Mouse (Mus musculus) lung, postnatal 0 days (tissue): ENCODE measurements around the gene Fgf12. TPM values are rescaled to one million over a fixed set of nuclear protein-coding genes. Genes with fewer than 3 reads are reported as not detected.

Source experiments
- ATAC-seq: fragments of 200-750 bp; cut with Nextera tagmentation; 2 replicates; pipeline ENCODE4 v1.8.0; 2017; ENCODE audit warnings: moderate library complexity
- DNase-seq: peaks from one replicate; pipeline ENCODE4 v3.0.0-alpha.2; 2016; ENCODE audit warnings: low spot score
- H3K27ac ChIP-seq: fragments of 300-500 bp; sonication (generic); 2 replicates; pipeline ENCODE4 v1.5.1; 2014; ENCODE audit warnings: antibody characterized with exemption, mild to moderate bottlenecking, low read length, mixed read lengths
- H3K27me3 ChIP-seq: fragments of 300-500 bp; sonication (generic); replicated peaks from 2 replicates; pipeline ENCODE4 v1.6.1; 2014; ENCODE audit warnings: low read length, mixed read lengths; ENCODE audit not compliant: insufficient read depth
- H3K36me3 ChIP-seq: fragments of 300-500 bp; sonication (generic); 2 replicates; pipeline ENCODE4 v1.6.1; 2014; ENCODE audit warnings: low read length, mixed read lengths; ENCODE audit not compliant: insufficient read depth
- H3K4me1 ChIP-seq: fragments of 300-500 bp; sonication (generic); 2 replicates; pipeline ENCODE4 v1.6.1; 2014; ENCODE audit warnings: antibody characterized with exemption, low read depth, low read length, mixed read lengths; ENCODE audit not compliant: insufficient read depth
- H3K4me2 ChIP-seq: fragments of 300-500 bp; sonication (generic); replicated peaks from 2 replicates; pipeline ENCODE4 v1.6.1; 2014; ENCODE audit warnings: low read depth, mild to moderate bottlenecking, low read length, moderate library complexity, mixed read lengths
- H3K4me3 ChIP-seq: fragments of 300-500 bp; sonication (generic); 2 replicates; pipeline ENCODE4 v1.5.1; 2014; ENCODE audit warnings: low read depth, low read length
- H3K9ac ChIP-seq: fragments of 300-500 bp; sonication (generic); replicated peaks from 2 replicates; pipeline ENCODE4 v1.6.1; 2014; ENCODE audit warnings: low read depth, mild to moderate bottlenecking
- H3K9me3 ChIP-seq: fragments of 300-500 bp; sonication (generic); 2 replicates; pipeline ENCODE4 v1.6.1; 2016; ENCODE audit warnings: low read length, mixed read lengths
- CTCF ChIP-seq: IDR thresholded peaks from 2 replicates; pipeline ENCODE4 v1.5.1; 2016; ENCODE audit warnings: antibody characterized with exemption, mild to moderate bottlenecking
- EP300 ChIP-seq: IDR thresholded peaks from 2 replicates; pipeline ENCODE4 v1.6.1; 2016; ENCODE audit warnings: antibody characterized with exemption, mild to moderate bottlenecking, control low read depth
- WGBS: fragments of 180-500 bp; shearing (Covaris S2); extraction: QIAGEN DNeasy Blood & Tissue Kit; methylation state at CpG from one replicate; pipeline ENCODE4 v1.1.7; 2014; 5-methylcytosine and 5-hydroxymethylcytosine counted together
- polyA plus RNA-seq: library from polyadenylated mRNA; unstranded; fragments of >200 nt; fragmentation: Nextera tagmentation; extraction: Ambion mirVana; gene quantifications from 2 replicates; pipeline ENCODE4 v1.2.1, GENCODE M21; 2015

The Fgf12 gene
- polyA plus RNA-seq, 1 experiment from 2014 or later, result 3.6 TPM

GRCm38 (mm10) chr16:28630771-28631484, 121.9 kb downstream of the Fgf12 start:
- 79% methylated on average over 11 of the region's 11 CpGs for WGBS
- Histone ChIP-seq H3K36me3 (no peaks in the 10 kb centered on the region), H3K9me3 (no peaks in the 10 kb centered on the region), H3K27ac (no peak overlapping the region), H3K4me3 (no peak overlapping the region), H3K9ac (no peak overlapping the region), H3K4me2 (no peak overlapping the region), H3K4me1 (no peaks in the 10 kb centered on the region), H3K27me3 (no peaks in the 10 kb centered on the region)
- no peak for DNase-seq
- no peak for TF ChIP-seq CTCF
- no peak for TF ChIP-seq EP300
- no peak for ATAC-seq

- DNase-seq (no peak), ATAC-seq (no peak)
- 63% methylated on average over 6 of the region's 6 CpGs for WGBS
- Histone ChIP-seq H3K27ac (no peak overlapping the region), H3K4me3 (no peak overlapping the region), H3K27me3 (no peaks in the 10 kb centered on the region), H3K9ac (no peak overlapping the region), H3K4me1 (no peaks in the 10 kb centered on the region), H3K4me2 (no peak overlapping the region), H3K9me3 (no peaks in the 10 kb centered on the region), H3K36me3 (no peaks in the 10 kb centered on the region)
- no peak for TF ChIP-seq CTCF
- TF ChIP-seq EP300, result no peak
These were observed 126.6 kb downstream of the Fgf12 start for GRCm38 (mm10) chr16:28626259-28626658.

- no peak for ATAC-seq
These were observed 127.2 kb downstream of the Fgf12 start for GRCm38 (mm10) chr16:28625689-28626088.

GRCm38 (mm10) chr16:28614412-28614811, 138.5 kb downstream of the Fgf12 start:
- ATAC-seq (no peak), DNase-seq (no peak)
- H3K27me3 ChIP-seq, result no peaks in the 10 kb centered on the region
- TF ChIP-seq EP300 (no peak), CTCF (no peak)
- H3K4me3 ChIP-seq, result no peak overlapping the region
- no peaks in the 10 kb centered on the region for H3K4me1 ChIP-seq
- H3K4me2 ChIP-seq, result no peak overlapping the region
- WGBS, result 75% methylated on average over 3 of the region's 3 CpGs
- H3K27ac ChIP-seq, result no peak overlapping the region
- H3K9ac ChIP-seq, result no peak overlapping the region
- no peaks in the 10 kb centered on the region for H3K36me3 ChIP-seq
- no peaks in the 10 kb centered on the region for H3K9me3 ChIP-seq

More at GRCm38 (mm10) chr16:28625689-28626088, 127.2 kb downstream of the Fgf12 start:
- 46% methylated on average over 5 of the region's 5 CpGs for WGBS
- Histone ChIP-seq H3K36me3 (no peaks in the 10 kb centered on the region), H3K9me3 (no peaks in the 10 kb centered on the region), H3K4me1 (no peaks in the 10 kb centered on the region), H3K27me3 (no peaks in the 10 kb centered on the region), H3K9ac (no peak overlapping the region), H3K4me3 (no peak overlapping the region), H3K4me2 (no peak overlapping the region), H3K27ac (no peak overlapping the region)
- TF ChIP-seq EP300 (no peak), CTCF (no peak)
- DNase-seq, result no peak

- Histone ChIP-seq H3K27me3 (no peaks in the 10 kb centered on the region), H3K4me2 (no peak overlapping the region), H3K36me3 (no peaks in the 10 kb centered on the region), H3K9ac (no peak overlapping the region), H3K9me3 (no peaks in the 10 kb centered on the region), H3K4me1 (no peaks in the 10 kb centered on the region), H3K4me3 (no peak overlapping the region), H3K27ac (no peak overlapping the region)
- 19% methylated on average over 3 of the region's 3 CpGs for WGBS
- TF ChIP-seq CTCF (peak; percentile 55), EP300 (no peak)
- DNase-seq (peak; percentile 31), ATAC-seq (no peak)
These were observed 141.9 kb downstream of the Fgf12 start for GRCm38 (mm10) chr16:28610940-28611339.

GRCm38 (mm10) chr16:28603155-28603554, 149.7 kb downstream of the Fgf12 start:
- Histone ChIP-seq H3K9me3 (no peaks in the 10 kb centered on the region), H3K4me2 (no peak overlapping the region), H3K27me3 (no peaks in the 10 kb centered on the region), H3K4me1 (no peaks in the 10 kb centered on the region), H3K27ac (no peak overlapping the region), H3K4me3 (no peak overlapping the region), H3K9ac (no peak overlapping the region), H3K36me3 (no peaks in the 10 kb centered on the region)
- ATAC-seq, result no peak
- TF ChIP-seq EP300 (no peak), CTCF (no peak)
- DNase-seq, result no peak
- 76% methylated on average over 1 of the region's 1 CpGs for WGBS

- Histone ChIP-seq H3K9me3 (no peaks in the 10 kb centered on the region), H3K4me2 (no peak overlapping the region), H3K27ac (no peak overlapping the region), H3K36me3 (no peaks in the 10 kb centered on the region), H3K4me1 (no peaks in the 10 kb centered on the region), H3K27me3 (no peaks in the 10 kb centered on the region), H3K9ac (no peak overlapping the region), H3K4me3 (no peak overlapping the region)
- WGBS, result 62% methylated on average over 4 of the region's 4 CpGs
- TF ChIP-seq EP300, result no peak
- ATAC-seq (no peak), DNase-seq (no peak)
These were observed 151.1 kb downstream of the Fgf12 start for GRCm38 (mm10) chr16:28601723-28602122.
